Mouse (Mus musculus): ENCODE results near the gene Sema3b.

DNA sequence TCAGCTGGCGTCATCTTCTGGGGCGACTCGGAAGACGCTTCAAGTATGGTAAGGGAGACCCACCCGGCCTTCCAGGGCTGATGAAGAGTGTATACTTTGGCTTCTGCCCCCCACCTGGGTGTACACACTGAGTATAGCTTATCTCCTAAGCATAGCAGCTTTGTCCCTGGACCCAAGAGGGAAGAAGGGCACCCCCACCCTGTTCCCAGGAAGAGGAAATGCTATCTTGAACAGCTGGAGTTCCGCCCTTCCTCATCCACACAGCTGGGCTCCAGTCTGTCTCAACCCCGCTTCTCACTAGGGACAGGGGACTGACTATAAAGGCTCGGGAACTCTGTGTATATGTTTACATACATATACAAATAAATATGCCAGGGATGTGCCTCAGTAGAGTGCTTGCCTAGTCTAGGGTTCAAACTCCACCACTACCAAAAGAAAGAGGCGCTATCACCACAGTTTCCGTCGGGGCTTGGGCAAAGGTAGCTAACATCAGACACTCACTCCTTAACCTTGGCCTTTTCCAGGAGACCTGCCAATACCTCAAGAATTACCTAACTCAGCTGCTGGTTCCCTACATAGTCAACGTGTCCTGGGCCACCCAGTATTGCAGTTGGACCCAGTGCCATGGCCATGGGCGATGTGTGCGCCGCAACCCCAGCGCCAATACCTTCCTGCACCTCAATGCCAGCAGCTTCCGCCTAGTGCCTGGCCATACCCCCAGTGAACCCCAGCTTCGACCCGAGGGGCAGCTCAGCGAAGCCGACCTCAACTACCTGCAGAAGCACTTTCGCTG lies 37.3 kb downstream of the Sema3b start:
- no peak for TF ChIP-seq POLR2A (IDR thresholded peaks at IDR 0.05; ENCODE audit: low read depth, low read length)
- no peak for TF ChIP-seq CTCF (IDR thresholded peaks at IDR 0.05; ENCODE audit: borderline replicate concordance, insufficient read depth, low read length)
